Mouse (Mus musculus) yolk sac, embryonic 10.5 days (tissue): ENCODE measurements around the gene Apoc2.

ENCODE experiments used
- DNase-seq: peaks from one replicate; pipeline ENCODE4 v3.0.0-alpha.2; 2017; ENCODE audit warnings: low spot score

Gene Apoc2

GRCm38 (mm10) chr7:19628536-19629360, 49.0 kb downstream of the Apoc2 start:
- peak; percentile 99 for DNase-seq

- DNase-seq = no peak
Measured at GRCm38 (mm10) chr7:19628192-19628535, 49.6 kb downstream of the Apoc2 start.

- DNase-seq = no peak
Measured at GRCm38 (mm10) chr7:19627721-19628120, 50.0 kb downstream of the Apoc2 start.

- no peak for DNase-seq
Measured at GRCm38 (mm10) chr7:19623433-19623832, 54.3 kb downstream of the Apoc2 start.

- DNase-seq = no peak
Measured at GRCm38 (mm10) chr7:19622241-19622640, 55.5 kb downstream of the Apoc2 start.
